Mouse (Mus musculus) layer of hippocampus, postnatal 36 days (tissue): Measurements from ENCODE around the gene Pelp1. TPM values are rescaled to one million over a fixed set of nuclear protein-coding genes. Genes with fewer than 3 reads are reported as not detected.
A peak's percentile ranks its signal among the peaks of the same experiment; 100 is the strongest.
"Not testable (repeated sequence)": the region's sequence is repeated elsewhere in the genome, so short reads cannot be mapped to it uniquely, and the experiment has no call there.

Experiments used
- DNase-seq, 2 experiments: peaks; one replicate each; pipeline ENCODE4 v3.0.0; 2022
- total RNA-seq, 2 experiments: library from RNA; stranded (reverse); gene quantifications; 2 replicates each; pipeline ENCODE4 v1.2.3; 2021

The Pelp1 gene
- total RNA-seq, result 10 to 100 TPM; 33.3 to 36.2 TPM

- peak; percentile 92 to 93 for DNase-seq
These were observed at the start of gene Pelp1 for GRCm38 (mm10) chr11:70409594-70410296. Pelp1 (minus strand) TSS chr11:70410031.

DNA sequence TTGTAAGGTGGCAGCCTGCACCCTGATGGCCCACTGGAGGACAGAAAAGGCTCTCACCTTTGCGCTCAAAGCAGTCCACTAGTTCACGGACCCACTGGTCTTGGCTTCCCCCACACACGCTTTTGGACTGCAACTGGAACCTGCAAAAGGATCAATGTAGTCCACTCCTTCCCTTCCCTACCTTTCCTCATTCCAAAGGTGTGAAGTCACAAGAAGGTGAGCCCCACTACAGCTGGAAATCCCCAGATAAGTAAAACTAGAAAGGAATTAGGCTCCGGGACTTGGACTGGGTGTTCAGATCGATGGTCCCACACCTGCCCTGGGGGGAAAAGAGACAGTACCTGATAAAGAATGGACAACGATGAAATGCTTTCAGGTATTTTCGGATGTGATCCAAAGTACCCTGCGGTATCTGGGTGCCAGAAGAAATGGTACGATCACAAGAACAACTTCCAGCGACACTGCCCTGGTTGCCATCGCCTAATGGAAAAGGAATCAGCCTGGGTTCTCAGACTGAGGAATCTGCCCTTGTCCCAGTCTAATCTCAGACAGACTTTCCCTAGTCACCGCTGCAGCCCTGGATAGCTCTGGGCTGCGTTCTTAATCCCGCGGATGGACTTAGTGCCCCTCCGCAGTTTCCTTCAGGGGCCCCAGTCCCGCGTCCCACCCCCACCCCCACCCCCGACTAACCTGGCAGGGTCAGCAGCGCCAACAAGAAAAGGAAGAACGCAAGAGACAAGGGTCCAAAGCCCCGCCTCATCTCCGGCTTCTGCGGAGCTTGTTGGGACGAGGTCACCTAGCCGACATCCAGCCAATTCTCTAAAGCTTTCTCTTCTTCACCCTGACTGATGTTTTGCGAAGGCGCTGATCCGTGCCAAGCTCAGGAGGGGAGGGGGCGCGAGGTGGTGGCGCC lies 49.1 kb upstream of the Pelp1 start, which contains the start of gene Zmynd15:
Gene Zmynd15, plus strand, starts transcription at position 746 of the 913 bp plus-strand sequence.
- no peak for DNase-seq

DNA sequence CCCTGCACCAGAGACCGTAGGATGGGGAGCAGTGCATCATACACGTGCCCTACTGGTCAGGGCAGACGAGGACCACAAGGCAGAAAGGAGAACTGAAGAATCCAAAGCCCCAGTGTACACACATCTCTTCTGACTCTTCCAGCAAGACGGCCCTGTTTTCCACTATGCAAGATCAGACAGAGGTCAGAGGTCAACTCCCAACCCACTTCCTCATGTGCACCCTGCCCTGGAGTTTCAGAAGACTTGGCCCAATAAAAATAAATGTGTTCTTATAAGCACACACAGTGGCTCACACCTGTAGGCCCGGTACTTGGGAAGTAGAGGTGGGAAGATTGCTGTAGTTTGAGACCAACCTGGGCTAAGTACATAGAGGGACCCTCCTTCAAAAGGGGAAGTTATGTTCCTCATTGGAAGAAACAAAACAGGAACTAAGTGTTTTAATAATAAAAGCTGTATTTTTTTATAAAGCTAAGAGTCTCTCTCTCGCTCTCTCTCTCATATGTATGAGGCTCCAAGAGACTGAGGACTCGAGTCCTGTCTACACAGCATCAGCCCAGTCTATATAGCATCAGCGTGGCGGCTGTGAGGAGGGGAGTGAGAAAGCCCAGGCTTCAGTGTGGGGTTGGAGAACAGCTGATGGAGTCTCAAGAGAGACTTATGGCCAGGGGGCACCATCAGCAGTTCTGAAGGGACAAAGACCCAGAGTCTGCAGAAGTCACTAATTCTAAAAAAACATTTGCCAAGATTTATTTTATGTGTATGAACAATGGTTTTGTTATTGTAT lies 43.6 kb upstream of the Pelp1 start:
- DNase-seq, result no peak

- DNase-seq, result peak; percentile 93 to 94
These were observed 42.1 kb upstream of the Pelp1 start, which contains the start of gene Med11 for GRCm38 (mm10) chr11:70451797-70452498. Med11 (plus strand) TSS chr11:70451919.

GRCm38 (mm10) chr11:70450926-70451325 lies 41.1 kb upstream of the Pelp1 start:
- DNase-seq, result no peak

- DNase-seq, result no peak
These were observed 37.5 kb upstream of the Pelp1 start for GRCm38 (mm10) chr11:70447373-70447772.

DNA sequence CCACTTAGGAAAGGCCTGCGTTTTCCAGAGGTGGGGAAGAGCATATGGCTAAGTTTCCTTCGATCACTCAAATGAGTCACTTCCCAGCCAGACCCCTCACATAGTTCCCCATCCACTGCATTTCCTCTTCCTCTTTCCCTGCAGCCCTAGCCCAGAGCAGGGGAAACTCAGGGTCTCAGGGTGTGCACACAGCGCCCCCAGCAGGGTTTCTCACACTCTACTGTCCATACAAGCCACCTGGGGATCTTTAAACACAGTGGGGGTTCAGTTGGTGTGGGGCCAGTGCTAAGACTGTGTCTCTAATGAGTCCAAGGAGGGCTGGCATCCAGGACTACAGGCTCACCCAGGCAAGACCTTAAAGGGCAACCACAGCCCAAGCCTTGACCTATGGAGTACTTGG lies 36.9 kb upstream of the Pelp1 start:
- DNase-seq, result no peak

DNA sequence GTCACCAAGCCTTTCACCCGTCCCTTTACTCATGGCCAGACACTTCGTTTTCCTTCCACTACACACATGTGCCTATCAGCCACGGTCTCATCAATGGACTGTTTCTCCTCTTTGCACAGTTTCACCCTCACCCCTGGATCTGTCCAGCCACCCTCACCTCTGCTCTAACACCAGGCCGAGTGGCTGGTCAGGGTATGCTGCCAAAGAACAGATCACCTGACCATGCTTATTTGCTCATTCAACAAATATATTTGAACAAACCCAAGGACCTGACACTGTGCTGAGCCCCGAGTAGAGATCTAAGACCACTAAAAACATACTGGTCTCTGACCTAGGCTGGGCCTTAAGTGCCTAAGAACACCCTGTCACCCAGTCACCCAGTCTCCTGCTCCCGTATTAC lies 34.8 kb upstream of the Pelp1 start:
- no peak for DNase-seq

- DNase-seq, result no peak
These were observed 34.1 kb upstream of the Pelp1 start for GRCm38 (mm10) chr11:70443964-70444363.

DNA sequence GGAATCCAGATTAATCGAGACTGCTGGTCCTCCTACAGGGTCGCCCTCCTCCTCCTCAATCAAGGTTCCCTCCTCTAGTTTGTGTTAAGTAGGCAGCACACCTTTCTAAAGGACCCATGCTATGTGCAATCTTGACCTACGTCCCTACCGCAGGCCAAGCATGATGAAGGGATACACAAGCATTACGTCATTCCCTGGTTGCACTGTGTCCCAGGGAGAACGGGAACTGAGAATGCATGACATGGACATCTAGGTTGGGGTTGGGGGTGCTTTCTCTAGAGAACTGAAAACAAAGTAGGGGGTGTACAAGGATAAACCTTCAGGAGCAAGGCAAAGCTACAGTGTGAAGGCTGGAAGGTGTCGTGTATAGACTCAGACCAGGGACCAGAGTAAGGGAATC lies 32.1 kb upstream of the Pelp1 start:
- no peak for DNase-seq

GRCm38 (mm10) chr11:70440637-70441036 lies 30.8 kb upstream of the Pelp1 start:
- DNase-seq, result no peak

GRCm38 (mm10) chr11:70438728-70439374 lies 29.0 kb upstream of the Pelp1 start:
- no peak for DNase-seq

GRCm38 (mm10) chr11:70437426-70437825 lies 27.6 kb upstream of the Pelp1 start:
- no peak for DNase-seq

- DNase-seq, result no peak
These were observed 25.6 kb upstream of the Pelp1 start for GRCm38 (mm10) chr11:70435476-70435875.

DNA sequence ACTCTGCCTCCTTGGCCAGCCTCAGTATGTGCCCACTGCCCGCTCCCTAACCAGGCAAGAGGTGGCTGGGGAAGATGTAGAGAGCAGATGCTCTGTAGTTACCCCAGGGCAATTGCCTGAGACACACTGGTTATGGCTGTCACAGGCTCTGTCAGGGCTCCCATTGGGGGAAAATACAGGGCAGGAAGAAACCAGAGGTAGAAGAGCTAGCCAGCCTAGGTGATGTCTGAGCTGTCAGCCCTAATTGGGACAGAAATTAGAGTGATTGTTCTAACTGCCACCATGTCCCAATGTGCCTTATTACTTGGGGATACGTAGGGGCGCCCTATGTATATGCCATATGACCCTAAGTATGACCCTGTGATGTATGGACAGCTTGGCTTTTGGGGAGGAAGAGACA lies 24.1 kb upstream of the Pelp1 start:
- no peak for DNase-seq

- DNase-seq, result no peak
These were observed 23.7 kb upstream of the Pelp1 start for GRCm38 (mm10) chr11:70433569-70433943.

DNA sequence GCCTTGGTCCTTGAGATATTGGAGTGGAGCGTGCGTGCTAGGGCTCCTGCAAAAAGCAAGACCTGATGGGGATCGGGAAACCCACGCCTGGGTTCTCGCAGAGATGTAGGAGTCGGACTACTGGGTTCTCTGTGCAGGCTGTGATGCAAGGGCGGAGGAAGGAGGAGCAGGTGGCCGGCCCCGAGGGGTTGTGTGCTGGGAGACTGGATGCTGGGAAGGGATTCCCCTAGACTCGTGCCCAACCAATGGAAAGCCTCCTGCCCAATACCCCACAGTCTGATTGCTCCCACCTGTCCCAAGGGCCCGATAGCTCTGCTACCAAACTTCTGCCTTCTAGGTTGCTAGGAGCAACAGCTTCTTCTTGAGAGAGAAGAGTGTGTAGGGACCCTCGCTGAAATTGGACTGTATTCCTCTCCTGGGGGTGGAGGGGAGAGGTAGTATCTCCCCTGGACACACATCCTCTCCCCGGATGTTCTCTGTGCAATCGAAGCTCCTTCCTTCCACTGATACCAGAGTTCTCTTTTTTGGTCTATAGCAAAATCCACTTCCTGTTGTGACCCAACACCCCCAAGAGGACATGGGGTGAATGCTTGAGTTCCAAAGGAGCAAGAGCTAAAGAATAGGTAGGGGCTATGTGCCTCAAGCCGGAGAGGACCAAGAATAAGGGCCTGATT lies 23.2 kb upstream of the Pelp1 start:
- DNase-seq, result peak in 1 of 2 experiments; percentile 58

GRCm38 (mm10) chr11:70432048-70432894 lies 22.4 kb upstream of the Pelp1 start, which contains the start of gene Arrb2:
Arrb2 (plus strand) TSS chr11:70432635.
- DNase-seq, result peak; percentile 99 to 100

GRCm38 (mm10) chr11:70431574-70431973 lies 21.7 kb upstream of the Pelp1 start:
- DNase-seq, result no peak

GRCm38 (mm10) chr11:70426598-70426997 lies 16.8 kb upstream of the Pelp1 start:
- DNase-seq, result not testable (repeated sequence)
